Mouse (Mus musculus): ENCODE data around the gene Zbtb9.

DNA sequence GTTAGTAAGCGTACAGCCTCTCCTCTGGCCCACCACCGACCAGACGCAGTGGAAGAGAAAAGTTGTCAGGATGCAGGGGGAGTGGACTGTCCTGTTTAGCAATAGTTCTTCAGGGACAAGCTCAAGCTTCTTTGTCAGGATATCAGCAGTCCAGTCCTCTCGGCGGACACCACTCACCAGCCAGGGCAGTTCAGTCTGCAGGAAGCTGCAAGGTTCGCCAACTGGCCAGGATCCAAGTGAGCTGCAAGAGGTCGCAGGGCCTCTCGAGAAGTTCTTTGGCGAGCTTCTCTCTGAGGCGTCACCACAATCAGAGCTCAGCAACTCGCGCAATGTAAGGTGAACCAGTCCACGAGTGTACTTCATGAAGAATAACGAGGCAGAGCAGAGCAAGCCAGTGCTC lies 21.4 kb downstream of the Zbtb9 start:
- no peak for TF ChIP-seq POLR2A (IDR thresholded peaks at IDR 0.05; ENCODE audit: borderline replicate concordance, low read depth, low read length)
- TF ChIP-seq CTCF (IDR thresholded peaks at IDR 0.05; ENCODE audit: low read depth, low read length): no peak
